Mouse (Mus musculus) cerebral cortex, adult 2 months (tissue): ENCODE measurements around the gene Tmem30c.

ENCODE experiments used
- WGBS: fragments of 180-500 bp; shearing (Covaris S2); methylation state at CpG from one replicate; pipeline ENCODE4 v1.1.7; 2018; 5-methylcytosine and 5-hydroxymethylcytosine counted together

Gene Tmem30c

GRCm38 (mm10) chr16:57231937-57232310 is 60.7 kb downstream of the Tmem30c start:
- 51% methylated on average over 5 of the region's 5 CpGs for WGBS

- WGBS, result under 1% methylated on average over 42 of the region's 42 CpGs
Measured at GRCm38 (mm10) chr16:57231089-57231936, 61.4 kb downstream of the Tmem30c start, which contains the start of gene Tbc1d23. Gene Tbc1d23 (minus strand): TSS chr16:57231504.

- 83% methylated on average over 5 of the region's 5 CpGs for WGBS
Measured at GRCm38 (mm10) chr16:57226444-57226843, 66.2 kb downstream of the Tmem30c start.

- WGBS, result 94% methylated on average over 6 of the region's 6 CpGs
Measured at GRCm38 (mm10) chr16:57220361-57220760, 72.3 kb downstream of the Tmem30c start.
